Mouse (Mus musculus) ES-Bruce4 (cell line): ENCODE data around the gene Prex1. TPM values are rescaled to one million over a fixed set of nuclear protein-coding genes. Genes with fewer than 3 reads are reported as not detected.
A peak's percentile ranks its signal among the peaks of the same experiment; 100 is the strongest.

Source experiments
- H3K27ac ChIP-seq: 2 replicates; pipeline ENCODE4 v1.5.1; 2012; ENCODE audit warnings: low read length, inconsistent platforms; ENCODE audit not compliant: insufficient read depth
- H3K27me3 ChIP-seq: 2 replicates; pipeline ENCODE4 v1.6.1; 2012; ENCODE audit warnings: mild to moderate bottlenecking, low read length, inconsistent platforms; ENCODE audit not compliant: control insufficient read depth, poor library complexity, insufficient read depth, severe bottlenecking
- H3K36me3 ChIP-seq: 2 replicates; pipeline ENCODE4 v1.6.1; 2012; ENCODE audit warnings: inconsistent platforms, mild to moderate bottlenecking, low read length, moderate library complexity; ENCODE audit not compliant: control insufficient read depth, poor library complexity, insufficient read depth, severe bottlenecking
- H3K4me1 ChIP-seq: one replicate; pipeline ENCODE4 v1.8.1; 2011; ENCODE audit warnings: low read length; ENCODE audit not compliant: control insufficient read depth, insufficient read depth
- H3K4me3 ChIP-seq: 2 replicates; pipeline ENCODE4 v1.5.1; 2011; ENCODE audit warnings: low read depth, mild to moderate bottlenecking, low read length
- H3K9ac ChIP-seq: 2 replicates; pipeline ENCODE4 v1.6.1; 2012; ENCODE audit warnings: low read depth, mild to moderate bottlenecking, inconsistent platforms; ENCODE audit not compliant: poor library complexity, severe bottlenecking
- H3K9me3 ChIP-seq: replicated peaks from 2 replicates; pipeline ENCODE4 v1.6.1; 2012; ENCODE audit warnings: mild to moderate bottlenecking, low read length, inconsistent platforms; ENCODE audit not compliant: control insufficient read depth, poor library complexity, insufficient read depth, severe bottlenecking
- CTCF ChIP-seq: IDR thresholded peaks from one replicate; pipeline ENCODE4 v1.8.1; 2011; ENCODE audit warnings: low read depth, low read length
- EP300 ChIP-seq: IDR thresholded peaks from 2 replicates; pipeline ENCODE4 v1.6.1; 2011; ENCODE audit warnings: low read depth, low read length; ENCODE audit not compliant: insufficient read depth
- POLR2A ChIP-seq: IDR thresholded peaks from one replicate; pipeline ENCODE4 v1.8.1; 2011; ENCODE audit warnings: low read length; ENCODE audit not compliant: insufficient read depth
- polyA plus RNA-seq: library from polyadenylated mRNA; stranded (reverse); fragments of >200 nt; gene quantifications from 2 replicates; pipeline ENCODE4 v1.2.4, GENCODE M21; 2011; ENCODE audit warnings: low read depth; ENCODE audit not compliant: missing spikeins, insufficient read depth, insufficient read length

The Prex1 gene
- polyA plus RNA-seq, 1 experiment = 10.2 TPM

GRCm38 (mm10) chr2:166575419-166575818 lies 138.2 kb downstream of the Prex1 start:
- no peaks in the 10 kb centered on the region for H3K4me1 ChIP-seq
- no peaks in the 10 kb centered on the region for H3K36me3 ChIP-seq
- no peaks in the 10 kb centered on the region for H3K27me3 ChIP-seq
- no peak overlapping the region for H3K9ac ChIP-seq
- TF ChIP-seq EP300 (no peak), POLR2A (no peak), CTCF (no peak)
- no peak overlapping the region for H3K27ac ChIP-seq
- H3K9me3 ChIP-seq = no peaks in the 10 kb centered on the region
- H3K4me3 ChIP-seq = no peak overlapping the region

- H3K36me3 ChIP-seq = no peaks in the 10 kb centered on the region
- no peaks in the 10 kb centered on the region for H3K9me3 ChIP-seq
- no peak overlapping the region for H3K4me3 ChIP-seq
- no peaks in the 10 kb centered on the region for H3K27me3 ChIP-seq
- H3K9ac ChIP-seq = no peak overlapping the region
- H3K4me1 ChIP-seq = no peaks in the 10 kb centered on the region
- H3K27ac ChIP-seq = no peak overlapping the region
- TF ChIP-seq EP300 = no peak
- peak; percentile 97 for TF ChIP-seq CTCF
- no peak for TF ChIP-seq POLR2A
Observed at GRCm38 (mm10) chr2:166574934-166575333, 138.7 kb downstream of the Prex1 start.

- Histone ChIP-seq H3K9me3 (no peaks in the 10 kb centered on the region), H3K4me3 (no peak overlapping the region), H3K4me1 (no peaks in the 10 kb centered on the region), H3K27me3 (no peaks in the 10 kb centered on the region), H3K27ac (no peak overlapping the region), H3K9ac (no peak overlapping the region), H3K36me3 (no peaks in the 10 kb centered on the region)
- TF ChIP-seq EP300 (no peak), POLR2A (no peak), CTCF (no peak)
Observed at GRCm38 (mm10) chr2:166573621-166574020, 140.0 kb downstream of the Prex1 start.

GRCm38 (mm10) chr2:166572297-166572696 lies 141.3 kb downstream of the Prex1 start:
- Histone ChIP-seq H3K9me3 (no peaks in the 10 kb centered on the region), H3K27ac (no peak overlapping the region), H3K36me3 (no peaks in the 10 kb centered on the region), H3K27me3 (no peaks in the 10 kb centered on the region), H3K4me3 (no peak overlapping the region), H3K4me1 (no peaks in the 10 kb centered on the region), H3K9ac (no peak overlapping the region)
- TF ChIP-seq CTCF (no peak), POLR2A (no peak), EP300 (no peak)

GRCm38 (mm10) chr2:166569182-166569581 lies 144.4 kb downstream of the Prex1 start:
- Histone ChIP-seq H3K9ac (no peak overlapping the region), H3K27ac (no peak overlapping the region), H3K4me3 (no peak overlapping the region), H3K9me3 (no peaks in the 10 kb centered on the region), H3K27me3 (no peaks in the 10 kb centered on the region), H3K36me3 (no peaks in the 10 kb centered on the region), H3K4me1 (no peaks in the 10 kb centered on the region)
- TF ChIP-seq CTCF = no peak
- TF ChIP-seq POLR2A = no peak
- TF ChIP-seq EP300 = no peak

GRCm38 (mm10) chr2:166565503-166565902 lies 148.1 kb downstream of the Prex1 start:
- H3K27ac ChIP-seq = no peak overlapping the region
- TF ChIP-seq CTCF (peak; percentile 69), EP300 (no peak)
- H3K4me3 ChIP-seq = no peak overlapping the region
- H3K27me3 ChIP-seq = no peaks in the 10 kb centered on the region
- no peaks in the 10 kb centered on the region for H3K9me3 ChIP-seq
- no peaks in the 10 kb centered on the region for H3K36me3 ChIP-seq
- H3K4me1 ChIP-seq = no peaks in the 10 kb centered on the region
- no peak overlapping the region for H3K9ac ChIP-seq
